Mouse (Mus musculus) brain, embryonic 14.5 days (tissue): Measurements from ENCODE around the gene Pkd1l2.

ENCODE experiments used
- CTCF ChIP-seq: fragments of 200-500 bp; IDR thresholded peaks from 2 replicates; pipeline ENCODE4 v1.5.1; 2012; ENCODE audit warnings: inconsistent platforms, mild to moderate bottlenecking, moderate library complexity, borderline replicate concordance; ENCODE audit not compliant: insufficient read depth, insufficient read length; ENCODE audit errors: extremely low read depth
- POLR2A ChIP-seq: fragments of 200-500 bp; IDR thresholded peaks from 2 replicates; pipeline ENCODE4 v1.6.1; 2012; ENCODE audit warnings: mild to moderate bottlenecking, inconsistent platforms, borderline replicate concordance; ENCODE audit not compliant: poor library complexity, insufficient read depth, insufficient read length, severe bottlenecking; ENCODE audit errors: extremely low read depth

GRCm38 (mm10) chr8:117111641-117112040 lies 29.4 kb upstream of the Pkd1l2 start:
- TF ChIP-seq POLR2A (no peak), CTCF (no peak)
